Mouse (Mus musculus): ENCODE measurements around the gene Ttf1.
A peak's percentile ranks its signal among the peaks of the same experiment; 100 is the strongest.

The Ttf1 gene

DNA sequence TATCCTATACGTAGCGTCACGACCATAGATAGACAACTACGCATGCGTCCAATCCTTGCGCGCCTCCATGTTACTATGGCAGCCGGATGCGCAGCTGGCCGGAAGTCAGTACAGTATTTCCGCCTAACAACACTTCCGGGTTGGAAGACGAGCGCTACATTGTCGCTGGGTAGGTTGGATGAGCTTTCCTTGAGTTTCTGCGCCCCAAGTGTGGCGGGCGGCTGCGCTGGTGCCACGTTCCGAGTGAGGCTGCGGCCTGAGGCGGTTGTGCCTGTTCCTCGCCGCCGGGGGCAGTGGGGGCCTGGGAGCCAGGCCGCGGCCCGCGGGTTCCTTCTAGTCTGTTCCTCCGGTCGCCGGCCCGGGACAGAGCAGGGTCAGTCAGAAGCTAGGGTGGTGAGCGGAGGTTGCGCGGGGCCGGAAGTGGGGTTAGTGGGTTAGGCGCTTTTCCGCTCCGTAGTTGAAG, at the start of gene Ttf1:
Gene Ttf1 (plus strand): TSS at position 128 of the 463 bp plus-strand sequence.
- peak; percentile 95 for DNase-seq (ENCODE audit: low read depth, low spot score)

- no peak for DNase-seq (ENCODE audit: low read depth, low spot score)
Observed at GRCm38 (mm10) chr2:29012523-29012922, 47.5 kb upstream of the Ttf1 start.

GRCm38 (mm10) chr2:29016599-29017587, 43.2 kb upstream of the Ttf1 start:
- DNase-seq (ENCODE audit: low read depth, low spot score), result peak; percentile 19

GRCm38 (mm10) chr2:29018680-29019079, 41.4 kb upstream of the Ttf1 start:
- DNase-seq (ENCODE audit: low read depth, low spot score), result no peak

- DNase-seq (ENCODE audit: low read depth, low spot score), result no peak
Observed at GRCm38 (mm10) chr2:29021025-29021424, 39.0 kb upstream of the Ttf1 start.

DNA sequence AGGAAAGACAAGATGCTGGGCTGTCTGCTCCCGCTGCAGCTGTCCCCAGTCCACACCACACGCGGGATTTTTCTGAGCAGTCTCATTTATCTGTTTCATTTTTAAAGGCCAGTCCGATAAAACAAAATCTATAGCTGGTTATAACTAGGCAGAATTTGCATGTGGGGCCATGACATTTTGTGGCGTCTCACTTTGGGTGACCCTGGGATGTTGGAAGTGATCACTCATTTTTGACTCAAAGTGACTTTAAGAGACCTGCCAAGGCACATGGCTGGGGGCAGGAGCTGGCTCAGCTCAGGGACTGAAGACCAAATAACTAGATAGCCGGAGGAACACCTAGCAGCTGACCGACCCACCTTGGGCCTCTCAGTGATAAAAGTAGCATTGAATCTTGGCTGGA, 37.1 kb upstream of the Ttf1 start:
- no peak for DNase-seq (ENCODE audit: low read depth, low spot score)

DNA sequence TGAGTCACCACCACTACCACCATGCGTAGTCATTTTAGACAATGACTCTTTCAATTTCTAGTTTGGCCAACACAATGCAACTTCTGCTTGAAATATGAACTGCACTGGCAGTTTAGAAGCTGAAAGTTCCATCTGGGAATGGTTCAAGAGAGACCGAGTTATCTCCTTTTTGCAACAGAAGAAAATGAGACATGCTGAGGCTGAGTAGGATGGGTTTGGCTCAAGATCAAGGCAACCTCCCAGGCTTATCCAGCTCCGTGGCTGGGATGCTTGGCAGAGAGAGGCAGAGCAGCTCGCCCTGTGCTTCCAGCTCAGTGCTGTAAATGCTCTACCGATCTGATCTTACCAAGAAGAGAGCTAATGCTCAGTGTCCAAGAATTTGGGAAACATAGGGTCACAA, 34.8 kb upstream of the Ttf1 start:
- no peak for DNase-seq (ENCODE audit: low read depth, low spot score)

- DNase-seq (ENCODE audit: low read depth, low spot score), result no peak
Observed at GRCm38 (mm10) chr2:29030048-29030734, 29.9 kb upstream of the Ttf1 start.

DNA sequence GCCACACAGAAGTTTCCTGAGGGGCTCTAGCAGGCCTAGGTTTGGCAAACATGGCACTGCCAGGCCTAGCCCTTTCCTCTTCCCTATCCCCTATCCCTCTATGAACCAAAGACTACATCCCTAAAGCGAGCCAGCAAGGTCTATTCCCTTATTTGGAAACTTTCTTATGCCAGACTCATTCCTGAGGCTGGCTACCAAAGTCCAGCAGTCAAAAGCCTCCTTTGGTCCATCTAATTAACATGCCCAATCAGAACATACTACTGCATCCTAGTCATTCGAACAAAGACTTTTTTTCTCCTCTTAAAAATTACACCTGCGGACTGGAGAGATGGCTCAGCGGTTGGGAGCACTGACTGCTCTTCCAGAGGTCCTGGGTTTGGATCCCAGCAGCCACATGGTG, 28.1 kb upstream of the Ttf1 start:
- DNase-seq (ENCODE audit: low read depth, low spot score), result no peak

- no peak for DNase-seq (ENCODE audit: low read depth, low spot score)
Observed at GRCm38 (mm10) chr2:29034542-29035475, 25.3 kb upstream of the Ttf1 start.

DNA sequence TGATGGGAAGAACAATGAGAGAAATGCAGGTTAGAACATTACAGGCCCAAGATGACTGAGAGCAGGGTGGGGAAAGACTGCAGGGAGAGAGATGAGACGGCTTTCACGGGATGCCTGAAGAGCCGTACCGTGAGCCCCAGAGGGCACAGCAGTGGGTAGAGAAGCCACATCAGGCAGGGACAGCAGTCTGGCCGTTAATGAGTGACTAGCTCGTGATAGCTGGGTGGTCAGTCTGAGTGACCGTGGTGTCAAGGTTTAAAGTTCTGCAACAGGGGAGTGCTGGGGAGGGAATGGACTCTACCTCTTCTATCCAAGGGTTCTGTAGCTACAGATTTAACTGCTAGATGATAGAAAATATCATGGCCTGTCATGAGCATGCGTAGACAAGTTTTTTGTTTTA, 24.4 kb upstream of the Ttf1 start:
- no peak for DNase-seq (ENCODE audit: low read depth, low spot score)

GRCm38 (mm10) chr2:29039741-29040140, 20.3 kb upstream of the Ttf1 start:
- no peak for DNase-seq (ENCODE audit: low read depth, low spot score)

- no peak for DNase-seq (ENCODE audit: low read depth, low spot score)
Observed at GRCm38 (mm10) chr2:29040594-29041476, 19.2 kb upstream of the Ttf1 start.

DNA sequence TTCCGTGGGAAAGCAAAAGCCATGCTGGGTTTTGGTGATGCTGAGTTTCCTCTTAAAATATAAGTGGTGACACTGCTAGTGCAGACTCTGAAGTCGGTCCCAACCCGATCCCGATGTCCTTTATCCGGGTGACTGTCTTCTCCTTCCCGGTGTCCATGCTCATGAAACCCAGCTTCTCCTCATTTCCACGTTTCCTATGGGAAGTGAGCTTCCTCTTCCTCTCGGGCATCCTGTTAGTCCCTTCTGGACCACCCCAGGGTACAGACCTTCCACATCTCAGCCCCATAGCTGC, 18.6 kb upstream of the Ttf1 start:
- no peak for DNase-seq (ENCODE audit: low read depth, low spot score)

DNA sequence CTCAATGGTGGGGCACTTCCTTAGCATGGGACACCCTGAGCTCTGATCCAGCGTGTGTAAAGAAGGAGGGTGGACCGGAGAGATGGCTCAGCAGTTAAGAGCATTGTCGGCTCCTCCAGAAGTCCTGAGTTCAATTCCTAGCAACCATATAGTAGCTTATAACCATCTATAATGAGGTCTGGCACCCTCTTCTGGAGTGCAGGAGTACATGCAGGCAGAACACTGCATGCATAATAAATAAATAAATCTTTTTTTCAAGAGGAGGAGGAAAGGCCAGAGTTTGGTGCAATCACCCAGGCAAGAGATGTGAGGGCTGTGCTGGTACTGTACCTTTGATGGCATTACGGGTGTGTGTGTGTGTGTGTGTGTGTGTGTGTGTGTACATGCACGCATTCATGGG, 17.9 kb upstream of the Ttf1 start:
- DNase-seq (ENCODE audit: low read depth, low spot score), result no peak

DNA sequence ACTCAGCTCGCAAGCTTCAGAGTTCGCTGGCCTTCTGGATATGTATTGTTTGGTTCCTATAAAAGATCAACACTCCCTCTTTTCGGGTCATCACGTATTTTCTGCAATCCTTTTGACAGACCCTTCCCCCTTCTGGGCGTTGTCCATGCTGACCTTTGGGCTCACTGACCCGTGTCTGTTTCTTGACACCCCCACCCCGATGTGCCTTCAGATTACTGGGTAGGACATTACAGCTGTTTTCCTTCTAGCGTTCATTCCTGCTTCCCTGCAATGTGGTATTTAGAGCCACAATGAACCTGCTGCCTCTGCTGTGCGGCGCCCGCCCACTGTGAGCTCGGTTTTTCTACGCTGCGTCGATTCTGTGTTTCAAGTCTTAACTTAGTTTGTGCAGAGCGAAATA, 13.9 kb upstream of the Ttf1 start:
- no peak for DNase-seq (ENCODE audit: low read depth, low spot score)

- DNase-seq (ENCODE audit: low read depth, low spot score), result no peak
Observed at GRCm38 (mm10) chr2:29051932-29052331, 8.1 kb upstream of the Ttf1 start.

DNA sequence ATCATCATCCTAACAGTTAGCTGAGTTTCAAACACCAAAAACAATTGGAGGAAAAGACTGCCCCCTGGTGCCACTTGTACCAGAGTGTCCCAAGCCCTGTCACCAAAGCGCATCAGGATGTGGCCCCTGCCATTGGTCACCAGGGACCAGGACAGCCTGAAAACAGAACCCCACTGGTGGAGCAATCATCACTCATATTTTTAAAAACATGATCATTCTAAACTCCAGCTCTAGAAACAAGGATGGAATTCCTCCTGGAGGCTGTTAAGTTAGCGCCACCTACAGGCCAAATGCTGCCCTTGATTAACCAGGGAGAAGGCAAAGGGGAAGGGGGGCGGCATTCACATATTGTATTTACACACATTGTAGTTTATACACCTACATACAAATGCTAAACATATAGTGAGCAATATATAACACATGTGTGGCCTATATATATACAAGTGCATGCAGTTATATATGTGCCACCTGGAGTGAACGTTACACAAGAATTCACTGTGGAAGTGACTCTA, 7.1 kb upstream of the Ttf1 start:
- peak; percentile 80 for DNase-seq (ENCODE audit: low read depth, low spot score)

DNA sequence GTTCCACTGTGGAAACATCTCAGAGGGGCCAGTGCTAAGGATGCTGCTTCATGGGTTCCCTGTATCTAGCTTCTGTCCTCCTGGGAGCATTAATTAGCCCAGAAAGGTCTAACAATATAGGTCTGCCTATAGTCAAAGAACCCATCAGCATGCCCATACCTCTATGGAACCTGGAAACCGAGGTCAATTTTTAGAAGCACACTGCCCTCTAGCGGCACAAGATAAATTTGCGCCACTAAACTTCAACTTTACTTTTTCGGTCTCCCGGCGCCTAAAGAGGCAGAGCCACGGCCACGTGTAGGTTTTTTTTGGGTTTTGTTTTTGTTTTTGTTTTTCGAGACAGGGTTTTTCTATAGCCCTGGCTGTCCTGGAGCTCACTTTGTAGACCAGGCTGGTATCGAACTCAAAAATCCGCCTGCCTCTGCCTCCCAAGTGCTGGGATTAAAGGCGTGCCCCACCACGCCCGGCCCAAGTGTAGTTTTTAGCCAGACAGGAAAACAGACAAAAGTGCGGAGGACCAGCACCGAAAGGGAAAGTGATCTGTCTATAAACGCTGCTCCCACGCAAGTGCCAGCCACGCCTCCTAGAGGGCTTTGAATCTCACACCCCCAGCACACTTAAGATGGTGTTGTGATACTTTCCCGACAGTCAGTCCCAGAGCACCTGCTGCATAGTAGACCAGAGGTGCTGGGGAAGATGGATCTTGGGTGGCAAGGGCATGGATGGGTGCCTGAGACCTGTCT, 6.1 kb upstream of the Ttf1 start:
- peak; percentile 87 for DNase-seq (ENCODE audit: low read depth, low spot score)

GRCm38 (mm10) chr2:29054545-29054935, 5.5 kb upstream of the Ttf1 start:
- DNase-seq (ENCODE audit: low read depth, low spot score), result peak; percentile 41
